Mouse (Mus musculus): ENCODE data around the gene Zfp712. TPM values are rescaled to one million over a fixed set of nuclear protein-coding genes. Genes with fewer than 3 reads are reported as not detected.
A peak's percentile ranks its signal among the peaks of the same experiment; 100 is the strongest.

Gene Zfp712
- polyA plus RNA-seq, 1 experiment from 2014 or later: 8.0 TPM

DNA sequence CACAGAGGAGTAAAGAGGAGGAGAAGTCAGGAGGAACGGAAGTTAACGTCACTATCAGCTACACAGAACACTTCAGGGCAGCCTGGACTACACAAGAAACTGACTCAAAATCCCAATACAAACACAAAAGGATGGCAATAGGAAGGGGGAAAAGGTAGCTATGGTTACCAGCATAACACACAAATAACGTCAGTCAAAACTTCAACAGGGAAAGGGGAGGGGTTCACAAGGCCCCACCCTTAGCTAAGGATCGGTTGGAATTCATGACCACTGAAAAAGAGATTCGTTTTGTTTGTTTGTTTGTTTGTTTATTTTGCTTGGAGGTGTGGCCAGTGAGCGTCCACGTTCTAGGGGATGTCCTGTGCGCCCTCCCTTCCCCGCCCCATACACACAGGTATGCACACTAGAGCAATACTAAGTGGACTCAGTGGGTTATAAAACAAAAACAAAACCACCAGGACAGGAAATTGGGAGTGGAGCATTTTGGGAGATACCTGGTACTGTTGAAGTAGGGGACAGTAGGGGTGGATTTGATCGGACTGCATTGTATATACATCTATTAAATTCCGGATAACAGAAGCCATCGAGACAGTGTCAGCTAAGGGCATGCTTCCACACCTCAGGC is 697 bp downstream of the Zfp712 start:
- Histone ChIP-seq H3K27me3 (no peaks in the 10 kb centered on the region), H3K4me2 (replicated peaks) (peak overlapping the region; percentile 68), H3K36me3 (no peaks in the 10 kb centered on the region), H3K27ac (replicated peaks) (peak overlapping the region; percentile 80), H3K4me1 (peaks cover 7% of the 10 kb centered on the region), H3K4me3 (peak overlapping the region; percentile 73), H3K9ac (replicated peaks) (peak overlapping the region; percentile 69), H3K9me3 (peaks cover 5% of the 10 kb centered on the region; the same call in 1 of the 2 replicates)
- WGBS: 3% methylated on average over 12 of the region's 12 CpGs
- ATAC-seq (replicated peaks): peak; percentile 53

Other genes with a start within 250 kb of the Zfp712 start
- gene Gm10767, start 156.3 kb downstream of the Zfp712 start, polyA plus RNA-seq (2015; fragmentation: Nextera tagmentation; extraction: Ambion mirVana): 3.3 and 3.4 TPM in 2 replicates
- 10.7 and 11.4 TPM in 2 replicates for gene Zfp708, start 36.8 kb upstream of the Zfp712 start, polyA plus RNA-seq (2015; fragmentation: Nextera tagmentation; extraction: Ambion mirVana)
- 1.1 and 1.9 TPM in 2 replicates for gene Gm28557, start 47.4 kb upstream of the Zfp712 start, polyA plus RNA-seq (2015; fragmentation: Nextera tagmentation; extraction: Ambion mirVana)
- gene Rslcan18, start 55.1 kb upstream of the Zfp712 start, polyA plus RNA-seq (2015; fragmentation: Nextera tagmentation; extraction: Ambion mirVana): 0.08 and 0.18 TPM in 2 replicates
- 3.5 and 3.6 TPM in 2 replicates for gene Zfp759, start 60.5 kb upstream of the Zfp712 start, polyA plus RNA-seq (2015; fragmentation: Nextera tagmentation; extraction: Ambion mirVana)
- 6.6 and 7.8 TPM in 2 replicates for gene Rsl1, start 112.0 kb upstream of the Zfp712 start, polyA plus RNA-seq (2015; fragmentation: Nextera tagmentation; extraction: Ambion mirVana)
- gene Zfp455, start 133.3 kb upstream of the Zfp712 start, polyA plus RNA-seq (2015; fragmentation: Nextera tagmentation; extraction: Ambion mirVana): 2.6 and 2.7 TPM in 2 replicates
- gene Zfp458, start 217.3 kb upstream of the Zfp712 start, polyA plus RNA-seq (2015; fragmentation: Nextera tagmentation; extraction: Ambion mirVana): 5.3 and 5.8 TPM in 2 replicates
- 0.86 and 1.1 TPM in 2 replicates for gene Zfp457, start 245.3 kb upstream of the Zfp712 start, polyA plus RNA-seq (2015; fragmentation: Nextera tagmentation; extraction: Ambion mirVana)